Mouse (Mus musculus) right cerebral cortex, adult 2 months (tissue): ENCODE results near the gene Ffar1.
"Not testable (repeated sequence)": the region's sequence is repeated elsewhere in the genome, so short reads cannot be mapped to it uniquely, and the experiment has no call there.

Source experiments
- DNase-seq, 2 experiments: peaks; one replicate each; pipeline ENCODE4 v3.0.0; 2021 to 2022; ENCODE audit warnings: low spot score in 2 of 2

The Ffar1 gene

GRCm38 (mm10) chr7:30847934-30848333 lies 13.4 kb downstream of the Ffar1 start:
- DNase-seq: no peak

- no peak for DNase-seq
Observed at GRCm38 (mm10) chr7:30847386-30847785, 14.0 kb downstream of the Ffar1 start.

- DNase-seq: no peak
Observed at GRCm38 (mm10) chr7:30846505-30847053, 14.8 kb downstream of the Ffar1 start.

- DNase-seq: no peak
Observed at GRCm38 (mm10) chr7:30844676-30845297, 16.6 kb downstream of the Ffar1 start.

GRCm38 (mm10) chr7:30842092-30842491 lies 19.3 kb downstream of the Ffar1 start:
- no peak for DNase-seq

- no peak for DNase-seq
Observed at GRCm38 (mm10) chr7:30841379-30841778, 20.0 kb downstream of the Ffar1 start.

- no peak for DNase-seq
Observed at GRCm38 (mm10) chr7:30840306-30840705, 21.1 kb downstream of the Ffar1 start.

GRCm38 (mm10) chr7:30837277-30837676 lies 24.1 kb downstream of the Ffar1 start:
- DNase-seq: no peak

GRCm38 (mm10) chr7:30832684-30833083 lies 28.7 kb downstream of the Ffar1 start:
- not testable (repeated sequence) for DNase-seq

GRCm38 (mm10) chr7:30832261-30832660 lies 29.1 kb downstream of the Ffar1 start:
- no peak for DNase-seq

GRCm38 (mm10) chr7:30829428-30829827 lies 31.9 kb downstream of the Ffar1 start:
- no peak for DNase-seq

- not testable (repeated sequence) for DNase-seq
Observed at GRCm38 (mm10) chr7:30828871-30829270, 32.5 kb downstream of the Ffar1 start.

GRCm38 (mm10) chr7:30826660-30827059 lies 34.7 kb downstream of the Ffar1 start:
- DNase-seq: no peak

GRCm38 (mm10) chr7:30824306-30824705 lies 37.1 kb downstream of the Ffar1 start:
- DNase-seq: no peak

- DNase-seq: no peak
Observed at GRCm38 (mm10) chr7:30823675-30824074, 37.7 kb downstream of the Ffar1 start, which contains the start of gene Ffar2. Gene Ffar2 (minus strand): TSS chr7:30823775.

- no peak for DNase-seq
Observed at GRCm38 (mm10) chr7:30821532-30821931, 39.8 kb downstream of the Ffar1 start.

- no peak for DNase-seq
Observed at GRCm38 (mm10) chr7:30820854-30821445, 40.4 kb downstream of the Ffar1 start.

- DNase-seq: no peak
Observed at GRCm38 (mm10) chr7:30820131-30820530, 41.2 kb downstream of the Ffar1 start.

- DNase-seq: no peak
Observed at GRCm38 (mm10) chr7:30812291-30812807, 49.0 kb downstream of the Ffar1 start.

- no peak for DNase-seq
Observed at GRCm38 (mm10) chr7:30811757-30812290, 49.5 kb downstream of the Ffar1 start.

- no peak for DNase-seq
Observed at GRCm38 (mm10) chr7:30810319-30810718, 51.0 kb downstream of the Ffar1 start.
